ENCODE assay signal across 28 mouse cellular contexts in genomic region chr19:43813315-43813714, GRCm38 (mm10). TPM values are rescaled to one million over a fixed set of nuclear protein-coding genes. Genes with fewer than 3 reads are reported as not detected.
DNase-seq lines count a peak whose midpoint lies in the region; ATAC-seq and TF ChIP-seq lines count a peak whose summit lies in the region.
"Had no signal": no experiment of that assay in that cellular context is flagged by ENCODE, and none has a peak within 500 bp of the region (broad histone marks: within the 10 kb centered on the region; RNA-seq: fewer than 3 reads in every experiment).

No protein-coding gene starts in this region.

- no peak overlapping the region; the same call in 1 of the 2 replicates for H3K27ac ChIP-seq in kidney, adult 2 months (ENCODE audit: insufficient read depth, low read depth, low read length)
- peak overlapping the region; percentile 39; the same call in 1 of the 2 replicates for H3K27ac ChIP-seq in liver, postnatal 0 days (ENCODE audit: low read depth)
- H3K27ac ChIP-seq in midbrain, postnatal 0 days (ENCODE audit: low read depth, low read length) = no peak overlapping the region
- H3K27ac ChIP-seq: forebrain, embryonic 15.5 days; heart, embryonic 10.5 days; heart, embryonic 15.5 days; hindbrain, embryonic 12.5 days; liver, embryonic 13.5 days; midbrain, embryonic 10.5 days; midbrain, embryonic 15.5 days; neural tube, embryonic 12.5 days had no signal

- no peak overlapping the region for H3K9ac ChIP-seq in liver, postnatal 0 days (replicated peaks)
- no peak overlapping the region for H3K9ac ChIP-seq in midbrain, postnatal 0 days (replicated peaks; ENCODE audit: low read length, poor library complexity, severe bottlenecking)
- H3K9ac ChIP-seq: forebrain, embryonic 15.5 days; heart, embryonic 15.5 days; hindbrain, embryonic 12.5 days; liver, embryonic 13.5 days; lung, embryonic 14.5 days; midbrain, embryonic 15.5 days; neural tube, embryonic 12.5 days had no signal

- H3K4me2 ChIP-seq in liver, postnatal 0 days (ENCODE audit: low read depth, low read length) = no peak overlapping the region
- no peak overlapping the region for H3K4me2 ChIP-seq in midbrain, postnatal 0 days (ENCODE audit: low read depth, low read length, poor library complexity, severe bottlenecking)
- H3K4me2 ChIP-seq: forebrain, embryonic 15.5 days; heart, embryonic 15.5 days; hindbrain, embryonic 12.5 days; liver, embryonic 13.5 days; lung, embryonic 14.5 days; midbrain, embryonic 15.5 days; neural tube, embryonic 12.5 days had no signal

- H3K27me3 ChIP-seq in kidney, adult 2 months (replicated peaks; ENCODE audit: control insufficient read depth, insufficient read depth, low read length) = no peaks in the 10 kb centered on the region
- no peaks in the 10 kb centered on the region for H3K27me3 ChIP-seq in liver, postnatal 0 days (ENCODE audit: insufficient read depth, low read length)
- no peaks in the 10 kb centered on the region for H3K27me3 ChIP-seq in midbrain, postnatal 0 days (ENCODE audit: insufficient read depth, low read length)
- H3K27me3 ChIP-seq: forebrain, embryonic 15.5 days; heart, embryonic 15.5 days; hindbrain, embryonic 12.5 days; liver, embryonic 13.5 days; midbrain, embryonic 15.5 days; neural tube, embryonic 12.5 days had no signal

- peak; percentile 47; the same call in 1 of the 2 replicates for TF ChIP-seq EP300 in liver, postnatal 0 days (IDR thresholded peaks at IDR 0.05; ENCODE audit: low read depth)

- TF ChIP-seq CTCF in kidney, adult 2 months (conservative IDR thresholded peaks at IDR 0.05; ENCODE audit: insufficient read depth, insufficient read length, low read depth, low read length) = no peak
- no peak for TF ChIP-seq CTCF in liver, postnatal 0 days (IDR thresholded peaks at IDR 0.05; ENCODE audit: low read depth)
- TF ChIP-seq CTCF in midbrain, postnatal 0 days (IDR thresholded peaks at IDR 0.05) = no peak

- peaks cover 3% of the 10 kb centered on the region; the same call in 1 of the 2 replicates for H3K4me1 ChIP-seq in kidney, adult 2 months (ENCODE audit: control insufficient read depth, insufficient read depth, low read length)
- H3K4me1 ChIP-seq in liver, postnatal 0 days (ENCODE audit: insufficient read depth) = peaks cover 18% of the 10 kb centered on the region
- H3K4me1 ChIP-seq in midbrain, postnatal 0 days (ENCODE audit: insufficient read depth, low read length) = no peaks in the 10 kb centered on the region
- H3K4me1 ChIP-seq: forebrain, embryonic 15.5 days; hindbrain, embryonic 12.5 days; midbrain, embryonic 15.5 days; neural tube, embryonic 12.5 days had no signal

- ATAC-seq in liver, postnatal 0 days = peak; percentile 24; the same call in 1 of the 2 replicates
- ATAC-seq in midbrain, postnatal 0 days (ENCODE audit: low FRiP score) = no peak
- ATAC-seq: CD4-positive, CD25-positive, alpha-beta regulatory T cell, adult 4 months; forebrain, embryonic 15.5 days; midbrain, embryonic 15.5 days had no signal

- no peak overlapping the region for H3K4me3 ChIP-seq in kidney, adult 2 months (ENCODE audit: insufficient read depth, low read depth, low read length)
- no peak overlapping the region for H3K4me3 ChIP-seq in liver, postnatal 0 days (ENCODE audit: low read depth, low read length)
- no peak overlapping the region for H3K4me3 ChIP-seq in midbrain, postnatal 0 days (ENCODE audit: low read depth, low read length)
- H3K4me3 ChIP-seq: forebrain, embryonic 15.5 days; heart, embryonic 10.5 days; heart, embryonic 15.5 days; hindbrain, embryonic 12.5 days; liver, embryonic 13.5 days; midbrain, embryonic 10.5 days; midbrain, embryonic 15.5 days; neural tube, embryonic 12.5 days had no signal

- peaks cover 8% of the 10 kb centered on the region; the same call in 1 of the 2 replicates for H3K36me3 ChIP-seq in kidney, adult 2 months (ENCODE audit: control insufficient read depth, insufficient read depth, low read length)
- peaks cover 16% of the 10 kb centered on the region for H3K36me3 ChIP-seq in liver, postnatal 0 days (replicated peaks; ENCODE audit: insufficient read depth, low read length)
- H3K36me3 ChIP-seq in midbrain, postnatal 0 days (ENCODE audit: insufficient read depth, low read length) = no peaks in the 10 kb centered on the region
- H3K36me3 ChIP-seq: forebrain, embryonic 15.5 days; heart, embryonic 10.5 days; heart, embryonic 15.5 days; hindbrain, embryonic 12.5 days; liver, embryonic 13.5 days; midbrain, embryonic 10.5 days; midbrain, embryonic 15.5 days; neural tube, embryonic 12.5 days had no signal

- WGBS in kidney, adult 2 months = 57% methylated on average over 10 of the region's 10 CpGs
- 61% methylated on average over 10 of the region's 10 CpGs for WGBS in liver, postnatal 0 days (ENCODE audit: insufficient replicate concordance)
- WGBS in midbrain, postnatal 0 days = 91% methylated on average over 10 of the region's 10 CpGs

- peak; percentile 70 for DNase-seq in kidney, adult 2 months
- DNase-seq in kidney, postnatal 4 days = no peak
- no peak for DNase-seq in liver, postnatal 0 days
- DNase-seq in liver = no peak
- DNase-seq in kidney, postnatal 36 days = peak; percentile 31 to 50
- DNase-seq in testis, postnatal 10 days (ENCODE audit: low spot score) = no peak
- no peak for DNase-seq in midbrain, postnatal 0 days (ENCODE audit: low spot score)
- no peak for DNase-seq in layer of hippocampus, adult 9-10 months (ENCODE audit: low spot score)
- DNase-seq: adrenal gland, postnatal 14 days; cerebellum, adult 11 months; cerebellum, adult 9-10 months; cerebellum, postnatal 36 days; gastrocnemius, postnatal 25 days; heart, adult 11 months; liver, embryonic 13.5 days; lung, embryonic 14.5 days; lung, postnatal 14 days; right cerebral cortex, adult 18-20 months; thymus, postnatal 14 days had no signal

- no peak for TF ChIP-seq POLR2A in kidney, adult 2 months (IDR thresholded peaks at IDR 0.05; ENCODE audit: low read depth, low read length)

- no peaks in the 10 kb centered on the region for H3K9me3 ChIP-seq in liver, postnatal 0 days (ENCODE audit: low read length)
- no peaks in the 10 kb centered on the region for H3K9me3 ChIP-seq in midbrain, postnatal 0 days (ENCODE audit: low read length)
- H3K9me3 ChIP-seq: forebrain, embryonic 15.5 days; heart, embryonic 10.5 days; heart, embryonic 15.5 days; hindbrain, embryonic 12.5 days; liver, embryonic 13.5 days; midbrain, embryonic 10.5 days; midbrain, embryonic 15.5 days; neural tube, embryonic 12.5 days had no signal

RNA-seq across cellular contexts. Expression of gene Abcc2, which starts 31.3 kb away (rescaled TPM):
- polyA plus RNA-seq in kidney, adult 2 months (2012; rRNA removed) = 158 and 166 TPM in 2 replicates
- 37.7 and 38.3 TPM in 2 replicates for polyA plus RNA-seq in liver, postnatal 0 days (2015; fragmentation: Nextera tagmentation; extraction: Ambion mirVana)
- total RNA-seq in midbrain, postnatal 0 days (2014; rRNA removed) = 0.09 and 0.22 TPM in 2 replicates
- 0.07 and 0.11 TPM in 2 replicates for polyA plus RNA-seq in midbrain, postnatal 0 days (2015; fragmentation: Nextera tagmentation; extraction: Ambion mirVana)
- total RNA-seq: gastrocnemius, postnatal 25 days; heart, postnatal 25 days had no signal
- polyA plus RNA-seq: CD4-positive, CD25-positive, alpha-beta regulatory T cell, adult 4 months; forebrain, embryonic 15.5 days; hindbrain, embryonic 12.5 days; lung, embryonic 14.5 days had no signal

Comparison
In these comparisons a context has a peak if more than half of its experiments do, and no peak if none do; other contexts are left out.
1. DNase-seq: peak in kidney, adult 2 months (single experiment) and kidney, postnatal 36 days (2 of 2); none in kidney, postnatal 4 days (0 of 2), liver, postnatal 0 days (single experiment), liver (single experiment), testis, postnatal 10 days (single experiment), midbrain, postnatal 0 days (single experiment) and layer of hippocampus, adult 9-10 months (single experiment).
2. RNA of gene Abcc2, which starts 31.3 kb away (polyA plus RNA-seq): 158 to 166 TPM in kidney, adult 2 months and 37.7 to 38.3 TPM in liver, postnatal 0 days; 0.07 to 0.11 TPM in midbrain, postnatal 0 days; every median in the first group is over 10 times any median in the second.